Mouse (Mus musculus): ENCODE results near the gene Rhoh. TPM values are rescaled to one million over a fixed set of nuclear protein-coding genes. Genes with fewer than 3 reads are reported as not detected.

Gene Rhoh
- polyA plus RNA-seq, 1 experiment = 135 TPM

DNA sequence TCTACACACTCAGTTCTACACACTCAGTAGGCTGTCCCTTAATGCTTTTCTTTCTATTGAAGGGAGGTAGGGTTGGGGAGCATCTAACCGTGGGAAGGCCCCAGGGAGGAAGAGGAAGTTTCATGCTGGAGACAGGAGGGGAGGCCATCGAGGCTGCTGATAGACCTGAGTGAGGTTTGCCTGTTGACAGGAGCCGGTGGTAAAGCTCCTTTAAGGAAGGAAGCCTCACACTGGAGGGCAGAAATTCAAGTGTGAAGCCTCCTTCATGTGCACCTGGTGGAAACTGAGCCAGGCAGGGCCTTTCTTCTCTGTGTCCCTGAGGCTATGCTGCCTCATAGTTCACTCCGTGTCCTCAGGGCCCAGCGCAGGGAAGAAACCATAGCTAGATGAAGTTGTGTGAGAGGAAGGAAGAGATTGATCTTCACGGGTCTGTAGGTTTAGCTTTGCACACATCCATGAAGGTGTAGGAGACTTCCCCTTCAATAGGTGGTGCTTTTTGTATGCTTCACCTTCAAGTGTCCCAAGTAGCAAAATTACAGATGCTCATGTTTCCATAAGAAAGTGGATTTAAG is 34.2 kb downstream of the Rhoh start:
- H3K36me3 ChIP-seq (ENCODE audit: control insufficient read depth, insufficient read depth, low read length) = peaks cover 59% of the 10 kb centered on the region
- H3K27ac ChIP-seq (ENCODE audit: control insufficient read depth, insufficient read depth, low read length) = peak overlapping the region; percentile 58; the same call in 1 of the 2 replicates
- no peak for TF ChIP-seq CTCF (IDR thresholded peaks at IDR 0.05; ENCODE audit: borderline replicate concordance, control insufficient read depth, extremely low read depth, insufficient read depth, low read length, poor library complexity)
- TF ChIP-seq POLR2A (IDR thresholded peaks at IDR 0.05; ENCODE audit: control insufficient read depth, extremely low read depth, insufficient read depth, low read length, poor library complexity) = no peak
- 14% methylated on average over 6 of the region's 6 CpGs for WGBS
- no peak overlapping the region for H3K4me3 ChIP-seq (ENCODE audit: control insufficient read depth, insufficient read depth, low read length)
- H3K27me3 ChIP-seq (ENCODE audit: control insufficient read depth, insufficient read depth, low read length) = no peaks in the 10 kb centered on the region
- DNase-seq = no peak
- H3K4me1 ChIP-seq (replicated peaks; ENCODE audit: control insufficient read depth, insufficient read depth, low read length) = peaks cover 50% of the 10 kb centered on the region

DNA sequence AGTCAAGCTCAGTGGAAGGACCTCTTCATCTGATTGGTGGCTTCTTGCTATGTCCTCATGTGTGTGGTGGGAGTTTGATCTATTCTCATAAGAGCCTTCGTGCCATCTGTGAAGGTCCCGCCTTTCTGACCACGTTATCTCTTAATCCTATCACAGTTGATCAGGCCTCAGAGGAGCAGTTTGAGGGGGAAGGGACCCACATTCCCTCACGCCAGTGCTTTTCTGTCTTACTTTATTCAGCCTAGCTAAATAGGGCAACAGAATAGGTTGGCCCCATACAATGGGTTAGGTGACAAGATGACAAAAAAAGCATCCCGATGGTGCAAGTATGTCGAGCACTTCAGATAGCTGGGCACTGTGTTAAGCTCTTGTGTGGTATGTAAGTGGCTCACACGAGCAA is 34.8 kb downstream of the Rhoh start:
- Histone ChIP-seq H3K27me3 (ENCODE audit: control insufficient read depth, insufficient read depth, low read length) (no peaks in the 10 kb centered on the region), H3K36me3 (ENCODE audit: control insufficient read depth, insufficient read depth, low read length) (peaks cover 54% of the 10 kb centered on the region), H3K4me1 (replicated peaks; ENCODE audit: control insufficient read depth, insufficient read depth, low read length) (peaks cover 51% of the 10 kb centered on the region), H3K27ac (ENCODE audit: control insufficient read depth, insufficient read depth, low read length) (no peak overlapping the region), H3K4me3 (ENCODE audit: control insufficient read depth, insufficient read depth, low read length) (no peak overlapping the region)
- TF ChIP-seq CTCF (IDR thresholded peaks at IDR 0.05; ENCODE audit: borderline replicate concordance, control insufficient read depth, extremely low read depth, insufficient read depth, low read length, poor library complexity) = no peak
- TF ChIP-seq POLR2A (IDR thresholded peaks at IDR 0.05; ENCODE audit: control insufficient read depth, extremely low read depth, insufficient read depth, low read length, poor library complexity) = no peak
- DNase-seq = no peak
- WGBS = 62% methylated on average over 7 of the region's 7 CpGs

DNA sequence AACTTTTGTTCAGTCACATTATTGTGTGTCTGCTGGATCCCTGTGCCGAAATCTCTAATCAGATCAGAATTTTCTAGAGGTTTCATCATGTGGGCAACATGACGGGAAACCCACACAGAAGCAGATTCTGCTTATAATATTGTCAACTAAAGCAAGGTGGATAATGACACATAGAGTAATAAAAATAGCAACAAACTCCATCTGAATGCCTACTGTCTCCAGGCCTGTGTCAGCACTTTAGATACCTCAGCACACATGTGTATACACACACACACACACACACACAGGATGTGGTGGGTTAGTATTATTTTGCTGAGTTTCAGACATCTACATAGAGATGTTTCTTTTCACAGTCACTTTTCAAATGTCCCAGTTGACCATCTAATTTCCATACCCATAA is 36.7 kb downstream of the Rhoh start:
- WGBS = 35% methylated on average over 2 of the region's 2 CpGs
- TF ChIP-seq POLR2A (IDR thresholded peaks at IDR 0.05; ENCODE audit: control insufficient read depth, extremely low read depth, insufficient read depth, low read length, poor library complexity) (no peak), CTCF (IDR thresholded peaks at IDR 0.05; ENCODE audit: borderline replicate concordance, control insufficient read depth, extremely low read depth, insufficient read depth, low read length, poor library complexity) (no peak)
- DNase-seq = no peak

DNA sequence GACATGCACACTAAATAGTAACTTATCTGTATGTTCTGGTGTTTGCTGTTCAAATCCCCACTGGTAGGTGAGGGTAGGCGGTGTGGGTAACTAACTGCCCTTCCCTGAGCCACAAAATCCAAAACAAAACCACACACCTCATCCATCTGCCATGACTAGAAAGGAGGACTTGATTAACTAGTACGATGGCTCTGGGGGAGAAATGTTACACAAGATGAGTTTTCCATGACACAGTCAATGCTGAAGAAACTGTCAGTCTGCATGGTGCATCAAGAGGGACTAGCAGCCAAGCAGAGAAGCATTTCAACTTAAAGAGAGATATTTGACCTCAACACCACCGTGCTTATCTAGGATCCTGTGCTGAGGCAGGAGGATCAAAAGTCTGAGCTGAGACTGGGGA is 37.7 kb downstream of the Rhoh start:
- WGBS = 49% methylated on average over 3 of the region's 3 CpGs
- no peak overlapping the region for H3K4me3 ChIP-seq (ENCODE audit: control insufficient read depth, insufficient read depth, low read length)
- no peak for DNase-seq
- peaks cover 63% of the 10 kb centered on the region for H3K4me1 ChIP-seq (replicated peaks; ENCODE audit: control insufficient read depth, insufficient read depth, low read length)
- TF ChIP-seq CTCF (IDR thresholded peaks at IDR 0.05; ENCODE audit: borderline replicate concordance, control insufficient read depth, extremely low read depth, insufficient read depth, low read length, poor library complexity) (no peak), POLR2A (IDR thresholded peaks at IDR 0.05; ENCODE audit: control insufficient read depth, extremely low read depth, insufficient read depth, low read length, poor library complexity) (no peak)
- no peaks in the 10 kb centered on the region for H3K27me3 ChIP-seq (ENCODE audit: control insufficient read depth, insufficient read depth, low read length)
- peak overlapping the region; percentile 74 for H3K27ac ChIP-seq (ENCODE audit: control insufficient read depth, insufficient read depth, low read length)
- H3K36me3 ChIP-seq (ENCODE audit: control insufficient read depth, insufficient read depth, low read length) = peaks cover 25% of the 10 kb centered on the region

More for the DNA sequence above, 36.7 kb downstream of the Rhoh start:
- no peaks in the 10 kb centered on the region for H3K27me3 ChIP-seq (ENCODE audit: control insufficient read depth, insufficient read depth, low read length)
- peaks cover 62% of the 10 kb centered on the region for H3K4me1 ChIP-seq (replicated peaks; ENCODE audit: control insufficient read depth, insufficient read depth, low read length)
- H3K4me3 ChIP-seq (ENCODE audit: control insufficient read depth, insufficient read depth, low read length) = no peak overlapping the region
- peak overlapping the region; percentile 74; the same call in 1 of the 2 replicates for H3K27ac ChIP-seq (ENCODE audit: control insufficient read depth, insufficient read depth, low read length)
- H3K36me3 ChIP-seq (ENCODE audit: control insufficient read depth, insufficient read depth, low read length) = peaks cover 35% of the 10 kb centered on the region

DNA sequence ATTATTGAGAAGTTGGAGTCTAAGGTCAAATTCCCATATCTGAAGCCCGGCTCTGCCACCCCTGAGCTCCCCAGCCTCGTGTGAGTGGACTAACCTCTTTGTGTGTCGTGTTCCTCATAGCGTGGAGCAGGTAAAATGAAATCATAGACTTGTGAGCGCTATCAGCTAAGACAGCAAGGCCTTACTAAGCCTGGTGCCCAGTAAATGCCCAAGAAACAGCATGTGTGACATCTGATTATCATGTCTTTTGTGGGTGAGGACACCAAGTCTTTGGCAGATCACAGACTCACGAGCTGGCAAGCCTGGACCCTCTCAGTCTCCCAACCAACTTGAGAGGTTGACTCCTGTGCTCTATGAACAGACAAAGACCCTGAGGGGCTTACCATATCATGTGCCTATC is 39.1 kb downstream of the Rhoh start:
- WGBS = 69% methylated on average over 6 of the region's 6 CpGs
- no peak for TF ChIP-seq POLR2A (IDR thresholded peaks at IDR 0.05; ENCODE audit: control insufficient read depth, extremely low read depth, insufficient read depth, low read length, poor library complexity)
- TF ChIP-seq CTCF (IDR thresholded peaks at IDR 0.05; ENCODE audit: borderline replicate concordance, control insufficient read depth, extremely low read depth, insufficient read depth, low read length, poor library complexity) = no peak
- H3K4me3 ChIP-seq (ENCODE audit: control insufficient read depth, insufficient read depth, low read length) = peak overlapping the region; percentile 12; the same call in 1 of the 2 replicates
- no peak for DNase-seq
- peaks cover 11% of the 10 kb centered on the region for H3K36me3 ChIP-seq (ENCODE audit: control insufficient read depth, insufficient read depth, low read length)
- H3K27me3 ChIP-seq (ENCODE audit: control insufficient read depth, insufficient read depth, low read length) = no peaks in the 10 kb centered on the region
- peak overlapping the region; percentile 93 for H3K27ac ChIP-seq (ENCODE audit: control insufficient read depth, insufficient read depth, low read length)
- H3K4me1 ChIP-seq (replicated peaks; ENCODE audit: control insufficient read depth, insufficient read depth, low read length) = peaks cover 60% of the 10 kb centered on the region

DNA sequence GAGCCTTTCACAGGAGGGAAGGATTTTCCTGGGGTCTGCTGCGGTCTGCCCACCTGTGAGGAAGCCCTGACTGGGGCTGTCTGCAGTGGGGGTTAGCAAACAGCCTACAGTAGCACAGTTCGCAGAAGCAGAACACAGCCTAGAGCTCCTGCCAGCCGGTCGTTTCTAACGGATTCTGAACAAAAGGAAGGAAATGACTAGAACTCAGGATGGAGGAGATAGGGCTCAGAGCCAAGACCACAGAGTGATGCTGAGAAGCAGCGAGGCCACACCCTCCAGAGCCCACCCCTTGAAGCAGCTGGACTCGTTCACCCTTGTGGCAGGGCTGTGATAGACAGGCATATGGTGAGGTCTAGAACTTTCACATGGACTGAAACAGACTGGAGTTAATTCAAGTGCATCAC is 39.9 kb downstream of the Rhoh start:
- WGBS = 2% methylated on average over 7 of the region's 7 CpGs

More for the DNA sequence above, 39.9 kb downstream of the Rhoh start:
- Histone ChIP-seq H3K27ac (ENCODE audit: control insufficient read depth, insufficient read depth, low read length) (peak overlapping the region; percentile 93), H3K4me1 (replicated peaks; ENCODE audit: control insufficient read depth, insufficient read depth, low read length) (peaks cover 55% of the 10 kb centered on the region), H3K36me3 (ENCODE audit: control insufficient read depth, insufficient read depth, low read length) (peaks cover 7% of the 10 kb centered on the region), H3K27me3 (ENCODE audit: control insufficient read depth, insufficient read depth, low read length) (no peaks in the 10 kb centered on the region), H3K4me3 (ENCODE audit: control insufficient read depth, insufficient read depth, low read length) (peak overlapping the region; percentile 10; the same call in 1 of the 2 replicates)
- DNase-seq = peak; percentile 74
- peak; percentile 73 for TF ChIP-seq POLR2A (IDR thresholded peaks at IDR 0.05; ENCODE audit: control insufficient read depth, extremely low read depth, insufficient read depth, low read length, poor library complexity)
- TF ChIP-seq CTCF (IDR thresholded peaks at IDR 0.05; ENCODE audit: borderline replicate concordance, control insufficient read depth, extremely low read depth, insufficient read depth, low read length, poor library complexity) = peak; percentile 66; the same call in 1 of the 2 replicates
